Mouse (Mus musculus) hindbrain, embryonic 15.5 days (tissue): Measurements from ENCODE around the gene Atf6b. TPM values are rescaled to one million over a fixed set of nuclear protein-coding genes. Genes with fewer than 3 reads are reported as not detected.

Experiments
- ATAC-seq: fragments of 200-750 bp; cut with Nextera tagmentation; 2 replicates; pipeline ENCODE4 v1.8.0; 2017; ENCODE audit warnings: low read depth, moderate number of reproducible peaks, moderate TSS enrichment; ENCODE audit not compliant: low FRiP score
- H3K27ac ChIP-seq: fragments of 300-500 bp; sonication (generic); replicated peaks from 2 replicates; pipeline ENCODE4 v1.5.1; 2015; ENCODE audit warnings: mild to moderate bottlenecking, inconsistent platforms
- H3K27me3 ChIP-seq: fragments of 300-500 bp; sonication (generic); 2 replicates; pipeline ENCODE4 v1.6.1; 2015; ENCODE audit warnings: control low read depth, inconsistent platforms
- H3K36me3 ChIP-seq: fragments of 300-500 bp; sonication (generic); 2 replicates; pipeline ENCODE4 v1.6.1; 2015; ENCODE audit warnings: control low read depth, inconsistent platforms
- H3K4me1 ChIP-seq: fragments of 300-500 bp; sonication (generic); replicated peaks from 2 replicates; pipeline ENCODE4 v1.6.1; 2015; ENCODE audit warnings: control low read depth, inconsistent platforms
- H3K4me2 ChIP-seq: fragments of 300-500 bp; sonication (generic); 2 replicates; pipeline ENCODE4 v1.6.1; 2015; ENCODE audit warnings: moderate library complexity, mild to moderate bottlenecking, inconsistent platforms
- H3K4me3 ChIP-seq: fragments of 300-500 bp; sonication (generic); 2 replicates; pipeline ENCODE4 v1.5.1; 2015; ENCODE audit warnings: mild to moderate bottlenecking, inconsistent platforms
- H3K9ac ChIP-seq: fragments of 300-500 bp; sonication (generic); 2 replicates; pipeline ENCODE4 v1.6.1; 2015; ENCODE audit warnings: inconsistent platforms
- H3K9me3 ChIP-seq: fragments of 300-500 bp; sonication (generic); 2 replicates; pipeline ENCODE4 v1.6.1; 2016; ENCODE audit warnings: control low read depth, inconsistent platforms
- WGBS: fragments of 180-500 bp; shearing (Covaris S2); methylation state at CpG from one replicate; pipeline ENCODE4 v1.1.7; 2015; 5-methylcytosine and 5-hydroxymethylcytosine counted together
- polyA plus RNA-seq: library from polyadenylated mRNA; unstranded; fragments of >200 nt; fragmentation: Nextera tagmentation; extraction: Ambion mirVana; gene quantifications from 2 replicates; pipeline ENCODE4 v1.2.1, GENCODE M21; 2015

Gene Atf6b
- polyA plus RNA-seq, 1 experiment from 2014 or later = 120 TPM

- Histone ChIP-seq H3K4me1 (peaks cover 16% of the 10 kb centered on the region), H3K9me3 (no peaks in the 10 kb centered on the region), H3K9ac (no peak overlapping the region), H3K36me3 (no peaks in the 10 kb centered on the region), H3K27ac (no peak overlapping the region), H3K27me3 (peaks cover 51% of the 10 kb centered on the region), H3K4me2 (no peak overlapping the region), H3K4me3 (no peak overlapping the region)
- ATAC-seq = no peak
- 74% methylated on average over 11 of the region's 11 CpGs for WGBS
Measured at GRCm38 (mm10) chr17:34674524-34675204, 27.7 kb downstream of the Atf6b start.

GRCm38 (mm10) chr17:34675205-34676092, 28.5 kb downstream of the Atf6b start:
- ATAC-seq = no peak
- H3K27ac ChIP-seq = no peak overlapping the region
- H3K4me3 ChIP-seq = no peak overlapping the region
- no peak overlapping the region for H3K4me2 ChIP-seq
- H3K27me3 ChIP-seq = peaks cover 44% of the 10 kb centered on the region
- H3K4me1 ChIP-seq = peaks cover 16% of the 10 kb centered on the region
- H3K36me3 ChIP-seq = no peaks in the 10 kb centered on the region
- no peak overlapping the region for H3K9ac ChIP-seq
- H3K9me3 ChIP-seq = no peaks in the 10 kb centered on the region
- WGBS = 82% methylated on average over 13 of the region's 13 CpGs

GRCm38 (mm10) chr17:34676093-34676460, 29.1 kb downstream of the Atf6b start:
- Histone ChIP-seq H3K4me3 (no peak overlapping the region), H3K27ac (no peak overlapping the region), H3K36me3 (no peaks in the 10 kb centered on the region), H3K4me2 (no peak overlapping the region), H3K27me3 (peaks cover 38% of the 10 kb centered on the region), H3K4me1 (peaks cover 16% of the 10 kb centered on the region), H3K9ac (no peak overlapping the region), H3K9me3 (no peaks in the 10 kb centered on the region)
- WGBS = 70% methylated on average over 6 of the region's 6 CpGs
- ATAC-seq = no peak

GRCm38 (mm10) chr17:34676671-34677070, 29.7 kb downstream of the Atf6b start:
- H3K36me3 ChIP-seq = no peaks in the 10 kb centered on the region
- no peak overlapping the region for H3K27ac ChIP-seq
- peaks cover 32% of the 10 kb centered on the region for H3K27me3 ChIP-seq
- WGBS = 84% methylated on average over 12 of the region's 12 CpGs
- H3K4me2 ChIP-seq = no peak overlapping the region
- H3K9ac ChIP-seq = no peak overlapping the region
- no peak for ATAC-seq
- H3K4me3 ChIP-seq = no peak overlapping the region
- H3K9me3 ChIP-seq = no peaks in the 10 kb centered on the region
- H3K4me1 ChIP-seq = peaks cover 11% of the 10 kb centered on the region

GRCm38 (mm10) chr17:34680191-34680590, 33.2 kb downstream of the Atf6b start:
- H3K27ac ChIP-seq = no peak overlapping the region
- no peak for ATAC-seq
- H3K36me3 ChIP-seq = no peaks in the 10 kb centered on the region
- no peak overlapping the region for H3K4me3 ChIP-seq
- no peaks in the 10 kb centered on the region for H3K27me3 ChIP-seq
- 86% methylated on average over 26 of the region's 26 CpGs for WGBS
- H3K4me1 ChIP-seq = no peaks in the 10 kb centered on the region
- H3K9me3 ChIP-seq = no peaks in the 10 kb centered on the region
- no peak overlapping the region for H3K9ac ChIP-seq
- H3K4me2 ChIP-seq = no peak overlapping the region

GRCm38 (mm10) chr17:34680621-34681020, 33.7 kb downstream of the Atf6b start:
- Histone ChIP-seq H3K4me1 (0 out of 2 replicates have a peak, but pooled peaks cover 4% of the 10 kb centered on the region), H3K27ac (no peak overlapping the region), H3K36me3 (no peaks in the 10 kb centered on the region), H3K9me3 (no peaks in the 10 kb centered on the region), H3K9ac (no peak overlapping the region), H3K4me2 (no peak overlapping the region), H3K4me3 (no peak overlapping the region), H3K27me3 (no peaks in the 10 kb centered on the region)
- 79% methylated on average over 4 of the region's 4 CpGs for WGBS
- no peak for ATAC-seq

- WGBS = 83% methylated on average over 17 of the region's 17 CpGs
- no peak overlapping the region for H3K9ac ChIP-seq
- no peaks in the 10 kb centered on the region for H3K36me3 ChIP-seq
- H3K4me3 ChIP-seq = no peak overlapping the region
- no peak overlapping the region for H3K4me2 ChIP-seq
- 0 out of 2 replicates have a peak, but pooled peaks cover 5% of the 10 kb centered on the region for H3K4me1 ChIP-seq
- no peak overlapping the region for H3K27ac ChIP-seq
- no peak for ATAC-seq
- H3K27me3 ChIP-seq = no peaks in the 10 kb centered on the region
- H3K9me3 ChIP-seq = no peaks in the 10 kb centered on the region
Measured at GRCm38 (mm10) chr17:34681132-34681571, 34.2 kb downstream of the Atf6b start.

- H3K27me3 ChIP-seq = no peaks in the 10 kb centered on the region
- H3K9me3 ChIP-seq = no peaks in the 10 kb centered on the region
- H3K27ac ChIP-seq = no peak overlapping the region
- no peak overlapping the region for H3K9ac ChIP-seq
- no peaks in the 10 kb centered on the region for H3K36me3 ChIP-seq
- 0 out of 2 replicates have a peak, but pooled peaks cover 5% of the 10 kb centered on the region for H3K4me1 ChIP-seq
- WGBS = 75% methylated on average over 11 of the region's 11 CpGs
- no peak overlapping the region for H3K4me2 ChIP-seq
- no peak for ATAC-seq
- no peak overlapping the region for H3K4me3 ChIP-seq
Measured at GRCm38 (mm10) chr17:34681881-34682536, 35.1 kb downstream of the Atf6b start.

GRCm38 (mm10) chr17:34683179-34683578, 36.2 kb downstream of the Atf6b start:
- Histone ChIP-seq H3K4me2 (no peak overlapping the region), H3K9ac (no peak overlapping the region), H3K4me1 (0 out of 2 replicates have a peak, but pooled peaks cover 5% of the 10 kb centered on the region), H3K36me3 (no peaks in the 10 kb centered on the region), H3K4me3 (no peak overlapping the region), H3K9me3 (no peaks in the 10 kb centered on the region), H3K27me3 (no peaks in the 10 kb centered on the region), H3K27ac (no peak overlapping the region)
- WGBS = 77% methylated on average over 8 of the region's 8 CpGs
- ATAC-seq = no peak

- ATAC-seq = no peak
- Histone ChIP-seq H3K36me3 (no peaks in the 10 kb centered on the region), H3K27me3 (no peaks in the 10 kb centered on the region), H3K9me3 (no peaks in the 10 kb centered on the region), H3K4me2 (no peak overlapping the region), H3K9ac (no peak overlapping the region), H3K4me1 (0 out of 2 replicates have a peak, but pooled peaks cover 5% of the 10 kb centered on the region), H3K27ac (no peak overlapping the region), H3K4me3 (no peak overlapping the region)
- WGBS = 69% methylated on average over 10 of the region's 10 CpGs
Measured at GRCm38 (mm10) chr17:34683686-34684220, 36.8 kb downstream of the Atf6b start.

GRCm38 (mm10) chr17:34684253-34684893, 37.4 kb downstream of the Atf6b start:
- no peaks in the 10 kb centered on the region for H3K36me3 ChIP-seq
- no peak overlapping the region for H3K9ac ChIP-seq
- H3K4me3 ChIP-seq = no peak overlapping the region
- no peak overlapping the region for H3K4me2 ChIP-seq
- no peaks in the 10 kb centered on the region for H3K27me3 ChIP-seq
- 0 out of 2 replicates have a peak, but pooled peaks cover 5% of the 10 kb centered on the region for H3K4me1 ChIP-seq
- no peak for ATAC-seq
- no peak overlapping the region for H3K27ac ChIP-seq
- WGBS = 69% methylated on average over 9 of the region's 9 CpGs
- no peaks in the 10 kb centered on the region for H3K9me3 ChIP-seq
